Mouse (Mus musculus) adrenal gland, postnatal 4 days (tissue): Measurements from ENCODE around the gene Cux2. TPM values are rescaled to one million over a fixed set of nuclear protein-coding genes. Genes with fewer than 3 reads are reported as not detected.
"Not testable (repeated sequence)": the region's sequence is repeated elsewhere in the genome, so short reads cannot be mapped to it uniquely, and the experiment has no call there.

Experiments used
- DNase-seq, 2 experiments: peaks; one replicate each; pipeline ENCODE4 v3.0.0; 2021 to 2022; ENCODE audit warnings: low spot score in 2 of 2, mixed read lengths in 2 of 2
- total RNA-seq, 2 experiments: library from RNA; stranded (reverse); gene quantifications; 2 replicates each; pipeline ENCODE4 v1.2.3; 2021

Gene Cux2
- total RNA-seq, 2 experiments from 2014 or later: 37.5 to 37.8 TPM

DNA sequence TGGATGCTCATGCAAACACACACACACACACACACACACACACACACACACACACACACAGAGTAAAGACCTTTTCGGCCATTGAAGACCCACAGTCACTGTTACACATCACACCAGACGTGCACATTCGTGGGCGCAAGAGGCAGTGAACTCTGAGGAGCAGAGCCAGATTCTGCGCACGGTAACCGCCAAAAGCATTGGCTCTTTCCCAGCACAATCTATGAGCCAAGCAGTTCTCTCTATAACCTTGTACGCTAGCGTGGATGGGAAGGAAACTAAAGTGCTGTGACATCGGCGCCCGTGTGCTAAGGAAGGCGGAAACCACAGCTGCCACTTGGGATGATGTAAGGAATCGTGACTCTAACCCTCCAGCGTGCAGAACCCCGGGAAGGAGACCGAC is 171.2 kb downstream of the Cux2 start:
- no peak for DNase-seq

- no peak for DNase-seq
These were observed 173.0 kb downstream of the Cux2 start for GRCm38 (mm10) chr5:121876901-121877300.

- DNase-seq: no peak
These were observed 174.9 kb downstream of the Cux2 start for GRCm38 (mm10) chr5:121875041-121875440.

DNA sequence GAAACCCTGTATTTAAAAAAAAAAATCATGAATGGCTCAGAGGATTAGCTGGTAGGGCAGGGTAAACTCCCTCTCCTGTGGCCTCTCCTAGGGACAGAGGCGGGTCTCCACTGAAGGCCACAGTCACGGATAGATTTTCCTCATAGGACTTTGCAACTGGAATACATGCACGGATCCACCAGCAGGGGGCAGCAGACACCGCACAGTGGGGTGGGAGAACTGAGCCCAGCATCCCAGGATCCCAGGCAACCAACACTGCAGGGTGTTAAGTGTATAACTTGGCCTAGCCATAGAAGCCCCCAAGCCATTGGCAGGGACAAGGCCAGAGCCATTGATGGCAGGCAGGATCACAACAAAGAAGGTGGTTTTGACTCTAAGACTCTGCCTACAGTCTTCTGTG is 177.7 kb downstream of the Cux2 start:
- peak; percentile 84 to 87 for DNase-seq

DNA sequence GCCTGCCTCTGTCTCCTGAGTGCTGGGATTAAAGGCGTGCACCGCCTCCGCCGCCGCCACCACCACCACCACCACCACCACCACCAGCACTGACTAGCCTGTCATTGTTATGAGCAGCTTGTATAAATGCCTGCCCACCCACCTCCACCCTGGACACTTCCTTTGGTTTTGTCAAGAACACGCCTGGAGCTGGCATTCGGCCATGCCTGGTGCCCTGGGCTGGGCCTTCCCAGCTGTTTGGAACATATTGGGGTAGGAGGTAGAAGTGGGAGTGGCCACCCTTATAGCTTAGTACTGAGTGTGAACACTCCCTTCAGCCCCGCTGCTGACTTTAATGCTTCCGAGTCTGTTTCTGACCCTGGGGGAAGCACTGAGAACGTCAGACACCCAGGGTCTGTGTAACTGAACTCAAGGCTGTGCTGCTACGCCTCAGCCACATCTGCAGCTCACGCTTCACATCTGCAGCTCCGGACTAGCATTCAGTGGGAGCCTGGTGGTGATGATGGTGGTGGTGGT is 178.3 kb downstream of the Cux2 start:
- no peak for DNase-seq

GRCm38 (mm10) chr5:121870832-121871231 is 179.1 kb downstream of the Cux2 start:
- no peak for DNase-seq

- no peak for DNase-seq
These were observed 181.9 kb downstream of the Cux2 start for GRCm38 (mm10) chr5:121867963-121868362.

GRCm38 (mm10) chr5:121864330-121864729 is 185.6 kb downstream of the Cux2 start:
- no peak for DNase-seq

DNA sequence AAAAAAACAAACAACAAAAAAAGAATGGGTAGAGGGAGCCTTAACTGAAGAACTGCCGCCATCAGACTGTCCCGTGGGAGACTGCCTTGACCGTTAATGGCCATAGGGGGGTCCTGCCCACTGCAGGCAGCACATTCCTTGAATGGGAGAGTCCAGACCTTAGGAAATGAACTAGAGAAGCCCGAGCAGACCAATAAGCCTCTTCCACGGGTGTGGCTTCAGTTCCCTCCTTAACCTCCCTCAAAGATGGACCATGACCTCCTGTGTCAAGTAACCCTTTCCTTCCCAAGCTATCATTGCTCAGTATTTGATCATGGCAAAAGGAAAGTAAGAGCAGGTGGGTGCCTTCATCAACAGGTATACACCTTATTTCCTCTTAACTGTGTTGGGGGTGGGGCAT is 187.9 kb downstream of the Cux2 start:
- no peak for DNase-seq

DNA sequence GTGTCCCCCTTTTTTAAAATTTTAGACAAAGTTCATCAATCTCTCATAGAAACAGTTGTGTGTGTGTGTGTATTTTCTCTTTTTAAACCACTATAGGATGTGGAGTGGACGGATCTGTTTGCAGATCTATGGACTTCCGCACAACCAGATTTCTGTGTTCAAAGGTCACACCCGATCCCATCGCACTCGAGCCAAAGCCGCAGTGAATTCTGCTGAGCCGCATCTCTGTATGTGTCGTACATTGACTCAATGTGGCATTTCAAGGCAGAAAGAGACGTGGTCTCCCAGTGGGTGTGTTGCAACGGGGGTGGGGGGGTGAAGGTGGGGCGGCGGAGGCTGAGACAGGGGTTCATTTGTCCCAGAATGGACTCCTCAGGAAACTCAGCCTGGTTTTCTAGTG is 191.5 kb downstream of the Cux2 start:
- DNase-seq: no peak

- DNase-seq: no peak
These were observed 193.2 kb downstream of the Cux2 start for GRCm38 (mm10) chr5:121856740-121857139.

GRCm38 (mm10) chr5:121854768-121855167 is 195.1 kb downstream of the Cux2 start:
- no peak for DNase-seq

- DNase-seq: no peak
These were observed 196.4 kb downstream of the Cux2 start for GRCm38 (mm10) chr5:121853368-121854051.

DNA sequence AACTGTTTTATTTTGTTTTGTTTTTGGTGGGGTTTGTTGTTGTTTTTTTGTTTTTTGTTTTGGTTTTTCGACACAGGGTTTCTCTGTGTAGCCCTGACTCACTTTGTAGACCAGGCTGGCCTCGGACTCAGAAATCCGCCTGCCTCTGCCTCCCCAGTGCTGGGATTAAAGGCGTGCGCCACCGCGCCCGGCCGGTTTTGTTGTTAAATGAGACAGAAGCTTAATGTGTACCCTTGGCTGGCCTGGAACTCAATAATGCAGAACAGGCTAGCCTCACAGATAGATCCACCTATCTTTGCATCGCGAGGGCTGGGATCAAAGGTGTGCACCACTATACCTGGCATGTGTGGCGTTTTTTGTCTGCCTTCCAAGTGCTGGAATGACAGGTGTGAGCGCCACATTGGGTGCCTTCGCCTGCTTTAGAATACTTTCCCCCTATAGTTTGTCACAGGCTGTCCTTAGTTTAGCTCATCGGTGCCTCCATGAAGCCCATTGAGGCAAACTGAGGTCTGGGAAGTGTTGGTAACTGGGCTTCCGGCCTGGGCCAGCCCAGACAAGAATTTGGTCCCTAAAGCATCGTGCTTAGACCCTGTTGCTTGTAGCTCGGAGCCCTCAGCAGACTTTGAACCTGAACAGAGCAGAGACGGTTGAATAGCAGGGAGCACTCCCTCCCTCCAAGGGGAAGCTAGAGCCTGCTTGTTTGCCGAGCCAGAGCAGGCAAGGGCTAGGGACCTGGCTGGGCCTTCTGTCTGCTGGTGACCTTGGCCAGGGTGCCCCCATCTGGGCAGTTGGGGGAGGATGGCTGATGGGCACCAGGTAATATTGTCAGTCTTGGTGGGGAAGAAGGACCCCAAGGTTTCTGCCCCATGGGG is 200.2 kb downstream of the Cux2 start:
- no peak for DNase-seq

DNA sequence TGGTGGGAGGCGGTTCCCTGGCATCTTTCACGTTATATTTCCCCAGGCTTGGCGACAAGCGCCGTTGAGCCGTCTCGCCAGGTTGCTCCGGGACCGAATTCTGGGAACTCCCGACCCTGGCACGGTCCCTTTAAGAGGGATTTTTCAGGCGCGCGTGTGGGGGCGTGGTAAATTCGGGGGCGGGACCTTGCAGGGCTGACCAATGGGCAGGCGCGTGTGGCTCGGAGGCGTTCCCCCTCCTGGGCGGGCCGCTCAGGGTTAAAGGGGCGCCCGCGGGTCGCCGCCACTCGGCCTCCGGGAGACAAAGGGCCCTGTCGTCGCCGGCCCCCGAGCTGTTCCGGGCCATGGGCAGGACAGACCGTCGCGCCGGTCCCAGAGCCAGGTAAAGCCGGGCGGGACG is 201.2 kb downstream of the Cux2 start, which contains the start of gene Pheta1:
TSS of gene Pheta1 (plus strand) at position 242 of the 400 bp plus-strand sequence.
- DNase-seq: peak; percentile 83 to 88

- DNase-seq: no peak
These were observed 201.8 kb downstream of the Cux2 start for GRCm38 (mm10) chr5:121848035-121848519.

- not testable (repeated sequence) for DNase-seq
These were observed 202.6 kb downstream of the Cux2 start for GRCm38 (mm10) chr5:121847269-121847668.

- DNase-seq: no peak
These were observed 203.6 kb downstream of the Cux2 start for GRCm38 (mm10) chr5:121846322-121846721.

DNA sequence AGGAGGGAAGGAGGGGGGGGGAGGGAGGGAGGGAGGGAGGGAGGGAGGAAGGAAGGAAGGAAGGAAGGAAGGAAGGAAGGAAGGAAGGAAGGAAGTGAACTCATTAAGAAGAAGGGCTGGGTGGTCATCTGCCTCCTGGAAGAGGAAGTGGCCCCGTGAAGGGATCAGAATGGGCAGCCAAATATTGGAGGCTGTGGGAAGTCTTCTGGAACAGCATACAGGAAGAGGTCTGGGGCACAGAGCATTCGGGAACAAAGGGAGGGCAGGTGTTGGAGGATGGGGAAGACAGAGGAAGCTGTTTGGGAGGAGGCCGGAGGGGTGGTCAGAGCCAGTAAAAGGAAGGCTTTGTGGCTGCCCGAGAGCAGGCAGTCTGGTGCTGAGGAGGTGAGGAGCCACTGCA is 204.5 kb downstream of the Cux2 start:
- no peak for DNase-seq

DNA sequence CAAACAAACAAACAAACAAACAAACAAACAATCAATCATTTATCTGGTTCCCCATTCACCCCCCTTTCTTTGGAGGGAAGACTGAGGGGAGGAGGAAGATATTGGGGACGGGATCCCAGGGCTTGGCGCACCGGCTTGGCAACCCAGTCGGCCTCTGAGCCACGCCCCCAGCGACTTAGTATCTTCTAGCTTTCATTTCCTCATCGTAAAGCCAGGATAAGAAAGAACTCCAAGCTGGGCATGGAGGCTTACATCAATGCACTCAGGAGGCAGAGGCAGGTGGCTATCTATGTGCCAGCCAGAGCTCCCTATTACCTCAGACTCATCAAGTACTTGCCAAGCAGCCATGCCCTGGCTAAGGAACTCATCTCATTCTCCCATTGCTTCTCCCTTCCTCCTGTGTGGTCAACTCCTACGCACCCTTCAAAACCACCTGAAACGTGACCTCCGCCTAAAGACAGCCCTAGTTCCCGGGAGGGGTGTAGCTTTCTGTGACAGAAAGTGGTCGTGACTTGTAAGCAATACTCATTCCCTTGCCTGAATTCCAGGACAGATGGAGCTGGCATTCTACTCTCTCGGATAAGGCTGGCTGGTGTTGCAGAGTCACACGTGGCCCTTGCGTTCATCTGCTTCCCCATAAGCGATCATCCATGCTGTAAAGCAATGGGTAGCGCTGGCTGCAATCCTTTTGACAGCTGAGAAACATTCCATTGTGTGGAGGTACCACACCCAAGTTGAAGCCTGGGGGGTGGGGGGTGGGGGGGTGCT is 206.6 kb downstream of the Cux2 start:
- no peak for DNase-seq

DNA sequence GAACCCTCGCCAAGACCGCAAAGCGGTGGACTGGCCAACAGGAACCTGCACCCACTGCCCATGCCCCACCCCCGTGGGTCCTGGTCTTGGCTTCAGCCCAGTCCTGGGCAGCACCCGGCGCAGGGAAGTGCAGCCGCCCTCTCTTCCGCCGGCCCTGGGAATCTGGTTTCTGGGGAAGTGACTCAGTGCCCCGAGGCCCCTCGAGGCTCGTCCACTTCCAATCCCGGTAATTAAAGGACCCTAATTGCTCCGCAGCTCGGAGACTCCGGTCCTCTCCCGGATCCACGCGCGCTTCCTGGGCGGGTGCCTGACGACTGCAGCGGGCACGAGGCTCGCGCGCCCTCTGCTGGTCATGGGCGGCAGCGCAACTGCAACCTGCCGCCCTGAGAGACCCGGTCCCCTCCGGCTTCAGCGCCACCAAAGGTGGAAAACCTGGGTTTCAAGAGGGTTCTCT is 207.2 kb downstream of the Cux2 start:
- peak; percentile 64 to 69 for DNase-seq
